Mouse (Mus musculus) liver, embryonic 14.5 days (tissue): ENCODE results near the gene Ppp1r37.
"Not testable (repeated sequence)": the region's sequence is repeated elsewhere in the genome, so short reads cannot be mapped to it uniquely, and the experiment has no call there.

ENCODE experiments used
- CTCF ChIP-seq: IDR thresholded peaks from 2 replicates; pipeline ENCODE4 v1.5.1; 2016; ENCODE audit warnings: antibody characterized with exemption, low read depth, control low read depth
- EP300 ChIP-seq: IDR thresholded peaks from 2 replicates; pipeline ENCODE4 v1.6.1; 2016; ENCODE audit warnings: antibody characterized with exemption, low read depth

- not testable (repeated sequence) for TF ChIP-seq CTCF, EP300
Measured at GRCm38 (mm10) chr7:19604606-19605214, 41.8 kb upstream of the Ppp1r37 start.
